Mouse (Mus musculus) erythroblast, embryonic 14.5 days (primary cell): ENCODE results near the gene Tspan10. TPM values are rescaled to one million over a fixed set of nuclear protein-coding genes. Genes with fewer than 3 reads are reported as not detected.

Source experiments
- H3K27me3 ChIP-seq: 2 replicates; pipeline ENCODE4 v1.6.1; 2012; ENCODE audit warnings: inconsistent platforms; ENCODE audit not compliant: control insufficient read depth
- H3K36me3 ChIP-seq: 2 replicates; pipeline ENCODE4 v1.6.1; 2012; ENCODE audit warnings: mild to moderate bottlenecking, inconsistent platforms; ENCODE audit not compliant: control insufficient read depth
- H3K4me1 ChIP-seq: 2 replicates; pipeline ENCODE4 v1.6.1; 2012; ENCODE audit warnings: inconsistent platforms; ENCODE audit not compliant: control insufficient read depth
- H3K4me3 ChIP-seq: replicated peaks from 2 replicates; pipeline ENCODE3; 2012; ENCODE audit warnings: moderate library complexity, mild to moderate bottlenecking, inconsistent platforms
- H3K9me3 ChIP-seq: 2 replicates; pipeline ENCODE4 v1.6.1; 2012; ENCODE audit warnings: low read length, inconsistent platforms, mixed read lengths; ENCODE audit not compliant: control insufficient read depth
- GATA1 ChIP-seq: IDR thresholded peaks from 2 replicates; pipeline ENCODE4 v1.6.1; 2012; ENCODE audit warnings: low read length, inconsistent platforms, mixed read lengths
- TAL1 ChIP-seq: IDR thresholded peaks from 3 replicates; pipeline ENCODE4 v1.6.1; 2012; ENCODE audit warnings: low read length, inconsistent platforms, mixed read lengths
- polyA plus RNA-seq: library from polyadenylated mRNA; stranded (reverse); fragments of >175 nt; gene quantifications from 2 replicates; pipeline ENCODE4 v1.2.3, GENCODE M21; 2012

Tspan10 gene
- polyA plus RNA-seq, 1 experiment, result not detected

GRCm38 (mm10) chr11:120489054-120489761 lies 46.8 kb downstream of the Tspan10 start:
- H3K4me3 ChIP-seq, result no peak overlapping the region
- TF ChIP-seq GATA1 (no peak), TAL1 (no peak)
- H3K36me3 ChIP-seq, result peaks cover 58% of the 10 kb centered on the region
- no peaks in the 10 kb centered on the region for H3K9me3 ChIP-seq
- peaks cover 94% of the 10 kb centered on the region for H3K4me1 ChIP-seq
- H3K27me3 ChIP-seq, result no peaks in the 10 kb centered on the region

- no peaks in the 10 kb centered on the region for H3K9me3 ChIP-seq
- H3K36me3 ChIP-seq, result peaks cover 69% of the 10 kb centered on the region
- H3K4me3 ChIP-seq, result no peak overlapping the region
- peaks cover 83% of the 10 kb centered on the region for H3K4me1 ChIP-seq
- TF ChIP-seq TAL1, result no peak
- TF ChIP-seq GATA1, result no peak
- no peaks in the 10 kb centered on the region for H3K27me3 ChIP-seq
Observed at GRCm38 (mm10) chr11:120490291-120491046, 48.0 kb downstream of the Tspan10 start.

- peaks cover 71% of the 10 kb centered on the region for H3K36me3 ChIP-seq
- H3K4me1 ChIP-seq, result peaks cover 74% of the 10 kb centered on the region
- H3K9me3 ChIP-seq, result no peaks in the 10 kb centered on the region
- H3K4me3 ChIP-seq, result peak within 1 kb of the TSS; percentile 81
- no peak for TF ChIP-seq GATA1
- no peak for TF ChIP-seq TAL1
- H3K27me3 ChIP-seq, result no peaks in the 10 kb centered on the region
Observed at GRCm38 (mm10) chr11:120491317-120492023, 49.0 kb downstream of the Tspan10 start, which contains the start of gene Slc25a10. Gene Slc25a10 (plus strand): TSS chr11:120491840.

GRCm38 (mm10) chr11:120492024-120492877 lies 49.8 kb downstream of the Tspan10 start:
- Histone ChIP-seq H3K4me3 (peak overlapping the region; percentile 81), H3K9me3 (no peaks in the 10 kb centered on the region), H3K27me3 (no peaks in the 10 kb centered on the region), H3K36me3 (peaks cover 71% of the 10 kb centered on the region), H3K4me1 (peaks cover 67% of the 10 kb centered on the region)
- TF ChIP-seq TAL1 (no peak), GATA1 (no peak)

- Histone ChIP-seq H3K4me3 (peak overlapping the region; percentile 81), H3K9me3 (no peaks in the 10 kb centered on the region), H3K4me1 (peaks cover 61% of the 10 kb centered on the region), H3K27me3 (no peaks in the 10 kb centered on the region), H3K36me3 (peaks cover 71% of the 10 kb centered on the region)
- no peak for TF ChIP-seq GATA1
- no peak for TF ChIP-seq TAL1
Observed at GRCm38 (mm10) chr11:120492878-120493203, 50.4 kb downstream of the Tspan10 start.

- TF ChIP-seq GATA1, result no peak
- TF ChIP-seq TAL1, result no peak
- Histone ChIP-seq H3K36me3 (peaks cover 71% of the 10 kb centered on the region), H3K9me3 (no peaks in the 10 kb centered on the region), H3K4me3 (peak overlapping the region; percentile 81), H3K27me3 (no peaks in the 10 kb centered on the region), H3K4me1 (peaks cover 58% of the 10 kb centered on the region)
Observed at GRCm38 (mm10) chr11:120493351-120493750, 50.9 kb downstream of the Tspan10 start.

- Histone ChIP-seq H3K9me3 (no peaks in the 10 kb centered on the region), H3K36me3 (peaks cover 71% of the 10 kb centered on the region), H3K4me3 (no peak overlapping the region), H3K27me3 (no peaks in the 10 kb centered on the region), H3K4me1 (peaks cover 52% of the 10 kb centered on the region)
- no peak for TF ChIP-seq GATA1
- no peak for TF ChIP-seq TAL1
Observed at GRCm38 (mm10) chr11:120493911-120494310, 51.5 kb downstream of the Tspan10 start.

Other genes with a start within 250 kb of the Tspan10 start
- 0.17 and 0.21 TPM in 2 replicates for gene Bahcc1, start 209.7 kb upstream of the Tspan10 start, polyA plus RNA-seq
- gene Actg1, start 94.1 kb upstream of the Tspan10 start, polyA plus RNA-seq, result 9.0 TPM in 2 replicates
- gene Fscn2, start 81.1 kb upstream of the Tspan10 start, polyA plus RNA-seq, result not detected in 2 replicates
- 1.2 and 2.2 TPM in 2 replicates for gene Faap100, start 63.9 kb upstream of the Tspan10 start, polyA plus RNA-seq
- gene Nploc4, start 4.9 kb upstream of the Tspan10 start, polyA plus RNA-seq, result 8.8 and 9.3 TPM in 2 replicates
- not detected in 2 replicates for gene Pde6g, start 10.9 kb downstream of the Tspan10 start, polyA plus RNA-seq
- 0.41 and 0.65 TPM in 2 replicates for gene Oxld1, start 15.4 kb downstream of the Tspan10 start, polyA plus RNA-seq
- gene Ccdc137, start 15.5 kb downstream of the Tspan10 start, polyA plus RNA-seq, result 0.75 and 1.4 TPM in 2 replicates
- gene Arl16, start 25.0 kb downstream of the Tspan10 start, polyA plus RNA-seq, result 2.6 and 4.9 TPM in 2 replicates
- gene Mrpl12, start 42.0 kb downstream of the Tspan10 start, polyA plus RNA-seq, result 14.6 and 16.8 TPM in 2 replicates
- 5.5 and 6.6 TPM in 2 replicates for gene Slc25a10, start 49.2 kb downstream of the Tspan10 start, polyA plus RNA-seq
- 0.03 TPM in 1 of 2 replicates, not detected in the other for gene Gcgr, start 88.1 kb downstream of the Tspan10 start, polyA plus RNA-seq
- gene Mcrip1, start 107.1 kb downstream of the Tspan10 start, polyA plus RNA-seq, result 4.1 and 5.7 TPM in 2 replicates
- 0.05 TPM in 1 of 2 replicates, not detected in the other for gene Ppp1r27, start 108.5 kb downstream of the Tspan10 start, polyA plus RNA-seq
- 23.2 and 24.6 TPM in 2 replicates for gene P4hb, start 130.6 kb downstream of the Tspan10 start, polyA plus RNA-seq
- 52.3 and 59.5 TPM in 2 replicates for gene Arhgdia, start 139.0 kb downstream of the Tspan10 start, polyA plus RNA-seq
- gene Alyref, start 155.7 kb downstream of the Tspan10 start, polyA plus RNA-seq, result 56.7 and 59.1 TPM in 2 replicates
- gene Anapc11, start 155.8 kb downstream of the Tspan10 start, polyA plus RNA-seq, result 12.9 and 19.1 TPM in 2 replicates
- gene Npb, start 165.8 kb downstream of the Tspan10 start, polyA plus RNA-seq, result 0.46 TPM in 1 of 2 replicates, not detected in the other
- gene Pcyt2, start 175.3 kb downstream of the Tspan10 start, polyA plus RNA-seq, result 9.6 and 12.2 TPM in 2 replicates
- gene Sirt7, start 182.6 kb downstream of the Tspan10 start, polyA plus RNA-seq, result 19.3 and 22.9 TPM in 2 replicates
- 18.3 and 20.4 TPM in 2 replicates for gene Mafg, start 191.0 kb downstream of the Tspan10 start, polyA plus RNA-seq
- gene Pycr1, start 201.1 kb downstream of the Tspan10 start, polyA plus RNA-seq, result 0.03 and 0.06 TPM in 2 replicates
- not detected in 2 replicates for gene Myadml2, start 205.5 kb downstream of the Tspan10 start, polyA plus RNA-seq
- 0.02 TPM in 1 of 2 replicates, not detected in the other for gene Notum, start 218.5 kb downstream of the Tspan10 start, polyA plus RNA-seq
- 50.9 and 60.7 TPM in 2 replicates for gene Aspscr1, start 230.3 kb downstream of the Tspan10 start, polyA plus RNA-seq